Mouse (Mus musculus): Measurements from ENCODE around the gene Zfp113.

Zfp113 gene

DNA sequence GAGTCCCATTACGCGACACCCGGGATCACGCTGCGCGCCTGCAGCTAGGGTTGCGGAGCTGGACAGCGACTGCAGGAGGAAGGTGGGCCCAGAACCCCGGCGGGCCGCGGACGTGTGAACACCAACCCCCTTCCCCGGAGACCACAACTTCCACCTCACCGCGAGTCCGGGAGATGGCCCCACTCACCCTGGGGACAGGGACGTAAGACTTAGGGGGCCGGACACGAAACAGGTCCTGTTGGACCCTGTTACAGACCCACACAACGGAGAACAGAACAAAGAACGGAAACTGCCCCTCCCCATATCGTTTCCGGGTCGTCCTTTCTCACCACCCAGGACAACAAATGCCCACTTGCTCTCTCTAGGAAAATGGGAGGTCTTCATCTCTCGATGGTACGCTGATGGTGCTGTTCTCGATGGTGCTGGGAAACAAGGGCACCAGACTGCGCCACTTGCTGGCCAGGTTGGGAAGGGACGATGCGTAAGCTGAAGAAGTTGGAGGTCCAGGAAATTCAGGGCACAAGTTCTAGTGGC lies at the start of gene Zfp113:
Gene Zfp113 (minus strand): TSS at position 302 of the 534 bp plus-strand sequence.
- DNase-seq (ENCODE audit: low spot score in 2 of 2): peak; percentile 63 to 80

DNA sequence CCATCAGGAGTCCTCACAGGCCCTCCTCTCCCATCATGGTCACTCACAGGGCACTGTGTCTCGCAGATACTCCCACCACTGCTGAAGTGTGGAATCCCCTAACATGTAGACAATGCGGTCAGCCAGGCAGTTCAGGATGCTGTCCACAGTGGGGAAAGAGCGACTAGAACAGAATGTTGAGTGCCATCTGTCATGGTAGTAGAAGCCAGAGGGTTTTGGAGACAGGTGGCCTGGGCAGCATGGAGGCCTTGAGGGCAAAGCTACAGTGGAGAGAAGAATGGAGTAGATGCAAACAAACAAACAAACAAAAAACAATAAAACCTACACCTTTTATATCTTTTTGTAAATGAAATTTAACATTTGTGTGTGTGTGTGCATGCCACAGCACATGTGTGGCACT lies 46.5 kb upstream of the Zfp113 start:
- no peak for DNase-seq (ENCODE audit: low spot score in 2 of 2)

DNA sequence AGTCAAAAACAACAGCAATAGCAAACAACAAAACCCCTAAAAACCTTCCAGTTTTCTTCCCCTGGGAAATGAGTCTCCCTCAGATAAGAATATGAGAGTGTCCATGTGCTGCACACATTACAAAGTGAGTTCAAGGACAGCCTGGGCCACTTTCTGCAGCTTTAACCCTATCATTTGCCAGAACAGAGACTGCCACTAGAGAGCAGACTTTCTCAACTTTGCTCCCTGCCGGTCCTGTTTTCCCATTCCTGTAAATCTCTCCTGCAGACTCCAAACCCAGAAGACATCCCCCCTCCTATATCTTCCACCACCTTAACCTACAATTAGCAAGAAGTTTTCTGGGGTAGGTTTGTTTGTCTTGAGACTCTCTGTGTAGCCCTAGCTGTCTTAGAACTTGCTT lies 44.0 kb upstream of the Zfp113 start:
- DNase-seq (ENCODE audit: low spot score in 2 of 2): no peak

DNA sequence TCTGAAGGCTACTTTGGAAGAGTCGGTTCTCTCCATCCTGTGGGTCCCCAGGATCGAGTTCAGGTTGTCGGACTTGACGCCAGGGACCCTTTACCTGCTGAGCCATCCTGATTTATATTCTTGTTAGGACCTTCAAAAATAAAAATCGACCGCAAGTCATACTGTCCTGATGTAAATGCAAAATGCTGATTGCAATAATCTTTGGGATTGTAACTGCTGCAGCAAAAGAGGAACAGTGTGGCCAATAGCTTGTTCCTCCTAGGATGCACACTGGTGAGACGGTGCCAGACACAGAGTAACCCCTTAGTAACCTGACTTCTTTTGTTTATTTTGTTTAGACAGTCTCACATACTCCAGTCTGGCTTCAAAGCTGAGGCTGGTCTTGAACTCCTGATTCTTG lies 39.9 kb upstream of the Zfp113 start:
- DNase-seq (ENCODE audit: low spot score in 2 of 2): no peak

DNA sequence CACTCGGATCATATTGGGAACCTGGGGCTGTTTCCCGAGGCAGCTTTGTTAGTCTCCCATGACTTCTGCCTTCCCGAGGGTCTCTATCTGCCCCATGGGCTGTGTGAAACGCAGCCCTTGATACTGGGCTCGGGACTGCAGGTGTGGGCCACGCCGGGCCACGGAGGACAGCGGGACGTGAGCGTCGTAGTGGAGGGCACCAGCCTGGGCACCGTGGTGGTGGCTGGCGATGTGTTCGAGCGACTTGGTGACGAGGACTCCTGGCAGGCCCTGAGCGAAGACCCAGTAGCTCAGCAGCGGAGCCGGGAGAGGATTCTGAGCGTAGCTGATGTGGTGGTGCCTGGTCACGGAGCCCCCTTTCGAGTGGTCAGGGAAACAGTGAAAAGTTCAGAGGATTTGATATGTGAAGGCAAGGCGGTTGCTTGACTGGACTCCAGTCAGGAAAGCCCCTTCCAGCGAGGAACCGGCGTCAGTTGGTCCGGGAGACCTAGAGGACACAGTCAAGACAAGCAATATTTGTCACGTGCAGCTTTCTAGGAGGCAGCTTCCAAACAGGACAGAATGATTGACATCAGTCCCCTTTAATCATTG lies 39.3 kb upstream of the Zfp113 start:
- no peak for DNase-seq (ENCODE audit: low spot score in 2 of 2)

DNA sequence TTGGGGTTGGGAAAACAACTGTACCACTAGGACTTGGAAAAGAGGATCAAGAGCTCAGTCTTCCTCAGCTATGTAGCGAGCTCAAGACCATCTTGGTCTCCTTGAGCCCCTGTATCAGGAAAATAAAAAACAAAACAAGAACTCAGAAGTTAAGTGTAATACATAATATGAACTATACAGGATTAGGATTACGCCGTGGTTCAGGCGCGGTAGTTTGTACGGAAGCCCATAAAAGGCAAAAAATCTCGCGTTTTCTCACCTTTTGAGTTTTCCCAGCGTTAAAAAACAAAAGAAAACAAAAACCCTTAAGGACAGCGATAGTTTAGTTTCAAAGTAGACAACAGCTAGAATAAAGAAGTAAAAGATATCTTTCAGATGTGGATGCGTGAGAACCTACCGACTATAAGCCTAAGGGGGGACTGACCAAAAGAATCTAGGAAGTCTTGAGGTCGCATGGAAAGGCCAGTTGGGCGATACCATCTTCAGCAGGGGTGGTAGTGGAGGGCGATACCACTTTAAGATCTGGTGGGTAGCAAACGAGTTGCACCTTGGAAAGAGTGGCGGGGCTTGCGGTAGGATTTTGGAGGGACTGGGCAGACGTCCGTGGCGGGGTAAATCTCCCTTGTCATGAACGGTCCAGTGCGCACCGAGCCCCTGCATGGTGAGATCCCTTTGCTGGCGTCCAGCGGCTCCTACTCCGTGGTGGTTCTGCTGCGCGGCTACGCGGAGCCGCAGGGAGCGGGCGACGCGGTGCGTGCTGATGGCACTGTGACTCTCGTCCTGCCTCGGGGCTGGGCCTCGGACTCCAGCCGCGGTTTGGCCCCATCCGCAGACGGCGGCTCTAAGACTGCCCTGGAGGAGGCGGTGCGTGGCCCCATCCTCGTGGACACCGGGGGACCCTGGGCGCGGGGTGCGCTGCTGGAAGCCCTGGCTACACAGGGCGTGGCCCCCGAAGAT lies 38.5 kb upstream of the Zfp113 start, which contains the start of gene Mblac1:
Gene Mblac1 (plus strand): TSS at position 544 of the 957 bp plus-strand sequence.
- DNase-seq (ENCODE audit: low spot score in 2 of 2): peak; percentile 71 to 72

DNA sequence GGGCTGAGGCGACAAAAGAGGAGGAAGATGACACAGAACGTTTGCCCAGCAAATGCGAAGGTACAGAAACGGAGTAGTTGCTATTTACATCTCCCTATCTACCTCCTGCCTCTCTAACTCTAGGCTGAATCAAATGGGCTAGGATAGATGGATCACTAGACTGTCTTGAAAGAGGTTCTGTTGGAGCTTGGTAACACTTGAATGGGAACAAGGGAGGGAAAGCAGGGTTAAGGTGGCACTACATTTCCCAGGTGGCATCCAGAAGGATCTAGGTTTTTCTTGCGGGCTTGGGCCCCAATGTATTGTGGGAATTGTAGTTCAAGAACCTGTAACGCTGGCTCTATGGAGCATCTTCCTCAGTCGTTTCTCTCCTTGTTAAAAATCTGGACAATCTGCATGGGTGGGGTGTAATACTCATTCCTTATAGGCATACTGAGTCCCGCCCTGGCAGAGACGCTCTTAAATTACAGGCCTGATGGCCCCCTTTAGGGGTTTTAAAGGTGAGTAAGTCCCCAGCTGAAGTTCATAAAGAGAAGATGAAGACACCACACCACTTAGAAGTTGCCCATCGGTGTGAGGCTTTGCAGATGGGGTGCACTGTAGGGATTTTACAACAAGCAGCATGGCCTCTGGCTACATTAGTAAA lies 32.2 kb upstream of the Zfp113 start:
- peak in 1 of 2 experiments; percentile 38 for DNase-seq (ENCODE audit: low spot score in 2 of 2)

DNA sequence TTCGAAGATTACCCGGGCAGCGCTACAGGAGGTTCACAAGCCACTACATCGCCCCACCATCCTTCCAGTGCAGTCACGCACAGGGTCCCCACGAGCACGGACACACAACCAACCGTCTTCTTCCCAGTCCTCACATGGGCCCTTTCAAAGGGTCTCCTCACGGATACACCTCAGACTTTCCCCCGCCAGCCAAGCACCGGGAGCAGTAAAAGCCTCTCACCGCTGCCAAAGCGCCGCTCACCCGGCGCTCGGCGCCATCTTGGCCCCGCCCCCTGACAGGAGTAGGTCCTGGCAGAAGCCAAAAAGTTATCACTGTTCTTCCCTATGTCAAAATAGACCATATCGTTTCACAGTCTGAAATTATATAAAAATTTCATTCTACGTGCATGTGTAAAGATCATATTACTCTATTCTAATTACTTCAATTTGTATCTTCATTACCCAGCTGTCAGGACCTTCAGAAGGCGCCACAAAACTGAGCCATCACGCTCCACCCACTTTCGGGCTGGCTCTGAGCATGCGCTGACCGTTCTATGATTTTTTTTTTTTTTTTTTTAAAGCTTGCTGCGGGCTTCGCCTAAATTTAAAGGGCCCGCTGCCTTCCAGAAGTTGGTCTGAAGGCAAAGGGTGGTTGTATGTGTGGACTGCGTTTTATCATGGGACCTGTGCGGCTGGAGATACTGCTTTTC lies 31.6 kb upstream of the Zfp113 start, which contains the start of the genes Taf6 and Cnpy4:
Gene Taf6 (minus strand): TSS at position 502 of the 689 bp plus-strand sequence.
Gene Cnpy4 (plus strand): TSS at position 536 of the 689 bp plus-strand sequence.
- peak; percentile 67 to 76 for DNase-seq (ENCODE audit: low spot score in 2 of 2)

DNA sequence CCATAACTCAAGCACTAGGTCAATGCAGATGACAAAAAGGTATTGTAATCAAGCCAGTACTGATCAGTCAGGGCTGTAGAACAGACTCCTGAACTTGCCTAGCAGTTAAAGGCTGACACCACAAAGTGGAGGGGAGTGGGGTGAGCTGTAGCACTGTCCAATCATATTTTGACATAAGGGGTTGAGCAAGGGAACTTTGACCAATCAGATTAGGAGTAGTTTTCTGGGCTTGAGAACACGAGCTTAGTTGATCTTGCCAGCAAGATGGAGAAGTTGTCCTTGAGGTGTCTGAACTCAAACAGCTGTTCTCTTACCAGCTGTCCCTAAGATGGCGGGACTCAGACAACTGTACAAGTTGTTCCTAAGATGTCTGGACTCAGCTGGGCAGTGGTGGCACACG lies 17.7 kb upstream of the Zfp113 start:
- no peak for DNase-seq (ENCODE audit: low spot score in 2 of 2)

DNA sequence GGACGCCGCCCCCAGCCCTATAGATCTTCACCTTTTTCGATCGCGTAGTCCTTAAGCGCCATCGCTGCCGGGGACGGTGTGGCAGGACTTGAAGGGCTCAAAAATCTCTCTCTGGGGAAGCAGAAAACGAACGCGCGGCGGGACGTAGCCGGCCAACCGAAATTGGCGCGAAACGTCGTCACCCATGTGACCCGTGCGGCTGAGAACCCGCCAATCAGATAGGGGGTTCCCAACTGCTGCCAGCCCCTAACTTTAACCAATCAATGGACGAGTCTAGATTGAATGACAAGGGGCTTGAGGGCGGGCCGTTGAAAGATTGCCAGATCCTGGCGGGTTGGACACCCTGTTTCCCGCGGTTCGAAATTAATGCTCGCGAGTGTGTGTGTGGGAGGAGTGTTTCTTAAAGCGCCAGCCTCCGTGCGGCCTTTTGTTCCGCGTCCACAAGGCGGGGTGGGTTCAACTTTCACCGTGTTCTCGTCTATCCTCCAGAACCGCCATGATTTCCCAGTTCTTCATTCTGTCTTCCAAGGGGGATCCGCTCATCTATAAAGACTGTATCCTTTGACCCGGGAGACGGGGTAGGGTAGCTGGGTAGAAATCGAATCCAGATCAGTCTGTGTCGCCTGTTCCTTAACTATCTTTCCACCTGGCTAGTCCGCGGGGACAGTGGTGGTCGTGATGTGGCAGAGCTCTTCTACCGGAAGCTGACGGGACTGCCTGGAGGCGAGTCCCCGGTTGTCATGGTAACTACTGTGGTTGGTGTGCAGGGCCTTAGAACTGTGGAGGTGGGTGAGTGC lies 16.3 kb upstream of the Zfp113 start, which contains the start of the genes Ap4m1 and Mcm7:
Gene Ap4m1 (plus strand): TSS at position 308 of the 797 bp plus-strand sequence.
Gene Mcm7 (minus strand): TSS at position 728 of the 797 bp plus-strand sequence.
- peak; percentile 88 to 89 for DNase-seq (ENCODE audit: low spot score in 2 of 2)

DNA sequence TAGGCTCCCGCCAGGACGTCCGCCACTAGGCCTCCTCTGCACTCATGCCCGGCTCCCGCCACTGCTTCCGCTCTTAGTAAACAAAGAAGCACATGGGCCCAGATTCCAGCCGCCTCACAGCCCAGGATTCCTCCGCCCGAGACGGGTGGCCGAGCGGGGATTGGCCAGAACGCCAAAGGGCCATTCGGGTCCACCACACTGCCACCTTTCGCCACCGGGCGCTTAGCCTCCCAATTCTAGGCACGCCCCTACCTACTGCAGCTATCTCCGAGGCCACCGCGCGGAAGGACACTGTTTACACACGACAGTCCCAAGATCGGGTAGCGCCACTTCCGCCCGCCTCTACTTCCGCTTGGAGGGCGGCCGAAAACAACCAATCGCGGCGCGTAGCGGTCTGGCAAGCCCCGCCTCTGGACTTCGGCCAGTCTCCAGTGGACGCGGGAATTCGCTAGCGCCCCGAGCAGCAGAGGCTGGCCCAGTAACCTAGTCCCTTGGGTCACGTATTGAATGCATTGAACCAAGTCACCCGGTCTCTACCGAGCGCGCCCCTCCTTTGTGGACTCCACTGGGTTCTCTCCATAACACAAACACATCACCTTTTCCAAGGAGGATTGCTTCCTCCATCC lies 15.5 kb upstream of the Zfp113 start:
- DNase-seq (ENCODE audit: low spot score in 2 of 2): peak; percentile 91 to 92

DNA sequence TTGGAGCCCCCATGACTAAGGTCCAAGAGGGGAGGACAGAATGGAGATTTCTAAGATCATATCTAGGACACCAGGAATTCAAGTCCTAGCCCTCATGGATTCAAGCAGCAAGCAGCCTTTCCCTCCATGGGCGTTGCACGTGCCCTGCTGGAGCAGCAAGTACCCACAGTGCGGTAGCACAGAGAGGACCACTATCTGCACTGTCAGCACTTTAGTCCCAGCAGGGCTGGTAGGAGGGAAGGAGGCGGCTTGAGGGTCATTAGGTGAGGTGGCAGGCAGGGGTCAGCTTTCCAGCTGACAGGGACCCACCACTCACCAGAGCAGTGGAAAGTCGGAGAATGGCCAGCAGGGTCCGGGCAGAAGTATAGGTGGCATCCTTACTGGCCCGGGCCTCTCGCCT lies 10.1 kb upstream of the Zfp113 start:
- no peak for DNase-seq (ENCODE audit: low spot score in 2 of 2)

DNA sequence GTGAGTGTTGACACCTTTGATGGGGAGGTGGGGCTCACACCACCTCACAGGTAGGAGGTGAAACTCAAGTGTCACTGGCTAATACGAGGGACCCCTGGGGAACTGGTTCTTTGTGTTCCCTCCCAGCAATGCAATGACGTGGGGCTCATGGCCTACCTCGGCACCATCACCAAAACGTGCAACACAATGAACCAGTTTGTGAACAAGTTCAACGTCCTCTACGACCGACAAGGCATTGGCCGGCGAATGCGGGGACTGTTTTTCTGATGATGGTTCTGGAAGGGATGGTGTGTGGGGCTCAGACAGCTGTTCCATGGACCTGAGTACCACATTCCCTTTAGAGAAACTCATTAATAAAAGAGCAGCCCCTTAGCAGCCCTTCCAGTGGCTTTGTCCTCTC lies 8.1 kb upstream of the Zfp113 start:
- DNase-seq (ENCODE audit: low spot score in 2 of 2): no peak

DNA sequence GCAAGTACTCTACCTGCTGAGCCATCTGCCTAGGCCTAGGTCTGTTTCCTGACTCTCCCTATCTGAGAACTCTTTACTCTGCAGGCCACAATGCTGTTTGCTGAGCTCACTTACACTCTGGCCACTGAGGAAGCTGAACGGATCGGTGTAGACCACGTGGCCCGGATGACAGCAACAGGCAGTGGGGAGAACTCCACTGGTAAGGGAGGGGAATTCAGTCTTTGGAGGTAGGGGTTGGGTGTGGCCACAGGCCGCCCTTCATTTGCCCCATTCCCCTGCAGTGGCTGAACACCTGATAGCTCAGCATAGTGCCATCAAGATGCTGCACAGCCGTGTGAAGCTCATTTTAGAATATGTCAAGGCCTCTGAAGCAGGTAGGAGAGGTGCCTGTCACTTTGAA lies 7.5 kb upstream of the Zfp113 start:
- no peak for DNase-seq (ENCODE audit: low spot score in 2 of 2)

DNA sequence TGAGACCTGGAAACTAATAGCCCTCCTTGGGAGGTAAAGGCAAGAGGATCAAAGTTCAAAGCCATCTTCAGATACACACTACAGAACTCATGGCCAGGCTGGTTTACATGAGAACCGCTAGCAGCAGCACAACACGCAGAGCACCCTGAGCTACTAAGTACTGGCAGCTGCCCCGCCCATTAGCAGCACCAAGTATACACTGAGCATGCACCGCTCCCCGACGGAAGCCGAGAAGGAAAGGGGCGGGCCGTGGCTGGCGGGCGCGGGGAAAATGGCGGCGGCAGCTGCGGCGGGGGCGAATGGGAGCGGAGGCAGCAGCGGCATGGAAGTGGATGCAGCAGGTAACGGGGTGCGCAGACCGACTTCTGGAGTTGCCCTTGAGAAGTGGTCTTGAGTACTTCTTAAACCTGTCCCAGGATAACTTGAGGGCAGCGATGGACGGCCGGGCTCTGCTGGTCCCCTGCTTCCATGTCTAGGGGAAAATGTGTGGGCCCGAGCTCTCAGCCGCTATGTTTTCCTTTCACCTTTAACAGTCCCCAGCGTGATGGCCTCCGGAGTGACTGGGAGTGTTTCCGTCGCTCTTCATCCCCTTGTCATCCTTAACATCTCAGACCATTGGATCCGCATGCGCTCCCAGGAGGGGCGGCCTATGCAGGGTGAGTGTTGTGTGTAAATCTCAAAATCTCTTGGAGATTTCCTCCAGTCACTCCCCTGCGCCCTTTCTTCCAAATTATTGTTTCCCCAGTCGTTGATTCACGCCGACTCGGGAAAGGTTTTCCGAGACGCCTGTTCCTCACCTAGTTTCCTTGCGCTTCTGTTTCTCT lies 5.5 kb upstream of the Zfp113 start, which contains the start of gene Cops6:
Gene Cops6 (plus strand): TSS at position 230 of the 824 bp plus-strand sequence.
- peak; percentile 87 to 94 for DNase-seq (ENCODE audit: low spot score in 2 of 2)

DNA sequence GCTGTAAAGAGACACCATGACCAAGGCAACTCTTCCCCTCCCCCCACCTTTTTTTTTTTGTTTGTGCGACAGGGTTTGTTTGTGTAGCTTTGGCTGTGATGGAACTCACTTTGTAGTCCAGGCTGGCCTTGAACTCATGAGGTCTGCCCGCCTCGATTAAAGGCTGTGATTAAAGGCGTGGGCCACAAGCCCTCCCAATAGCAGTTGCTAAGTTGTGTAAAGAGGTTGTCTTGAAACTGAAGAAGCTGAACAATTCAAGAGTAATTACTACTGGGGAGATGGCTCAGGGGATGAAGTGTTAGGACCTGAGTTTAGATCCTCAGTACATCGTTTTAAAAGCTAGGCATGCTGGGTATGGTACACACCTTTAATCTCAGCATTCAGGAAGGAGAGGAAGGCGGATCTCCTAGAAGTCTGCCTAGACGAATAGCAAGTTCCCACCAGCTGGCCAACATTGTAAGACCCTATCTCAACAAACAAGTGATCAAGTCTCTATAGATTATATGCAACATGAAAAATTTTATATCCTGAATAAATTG lies 4.7 kb upstream of the Zfp113 start:
- DNase-seq (ENCODE audit: low spot score in 2 of 2): no peak

DNA sequence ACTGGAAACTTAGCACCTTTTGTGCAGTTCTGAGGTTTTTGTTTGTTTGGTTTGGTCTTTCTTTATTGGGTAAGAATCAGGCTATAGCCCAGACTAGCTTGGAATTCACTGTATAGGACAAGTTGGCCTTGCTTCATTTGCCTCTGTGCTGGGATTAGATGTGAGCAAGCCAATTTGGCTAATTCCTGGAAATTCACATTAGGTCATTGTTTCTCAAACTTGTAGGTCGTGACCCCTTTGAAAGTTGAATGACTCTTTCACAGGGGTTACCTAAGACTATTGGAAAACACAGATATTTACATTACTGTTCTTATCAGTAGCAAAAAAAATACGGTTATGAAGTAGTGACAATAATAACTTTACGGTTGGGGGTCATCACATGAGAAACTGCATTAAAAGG lies 1.2 kb downstream of the Zfp113 start:
- DNase-seq (ENCODE audit: low spot score in 2 of 2): no peak

DNA sequence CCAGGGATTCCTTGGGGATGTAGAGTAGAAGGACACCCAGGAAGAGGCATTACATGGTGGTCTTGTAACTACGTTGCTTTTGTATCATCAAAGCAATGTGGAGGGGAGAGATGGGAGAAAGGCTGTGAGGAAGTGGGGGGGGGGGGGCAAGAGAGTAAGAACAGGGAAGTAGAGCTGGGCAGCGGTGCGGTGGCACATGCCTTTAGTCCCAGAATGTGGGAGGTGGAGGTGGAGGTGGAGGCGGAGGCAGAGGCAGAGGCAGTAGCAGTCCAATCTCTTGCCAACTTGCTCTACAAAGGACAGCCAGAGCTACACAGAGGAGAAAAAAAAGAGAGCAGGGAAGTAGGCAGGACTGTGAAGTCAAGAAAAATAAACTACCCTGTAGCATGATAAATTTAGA lies 17.0 kb downstream of the Zfp113 start:
- no peak for DNase-seq (ENCODE audit: low spot score in 2 of 2)
